Mouse (Mus musculus): ENCODE measurements at regions not wholly inside any gene's neighbourhood (a gene's known extent, or its start where the extent isn't known, plus 50 kb on each side); places are given as distances from the start of the nearest gene placed in this dataset.
A peak's percentile ranks its signal among the peaks of the same experiment; 100 is the strongest.

DNA sequence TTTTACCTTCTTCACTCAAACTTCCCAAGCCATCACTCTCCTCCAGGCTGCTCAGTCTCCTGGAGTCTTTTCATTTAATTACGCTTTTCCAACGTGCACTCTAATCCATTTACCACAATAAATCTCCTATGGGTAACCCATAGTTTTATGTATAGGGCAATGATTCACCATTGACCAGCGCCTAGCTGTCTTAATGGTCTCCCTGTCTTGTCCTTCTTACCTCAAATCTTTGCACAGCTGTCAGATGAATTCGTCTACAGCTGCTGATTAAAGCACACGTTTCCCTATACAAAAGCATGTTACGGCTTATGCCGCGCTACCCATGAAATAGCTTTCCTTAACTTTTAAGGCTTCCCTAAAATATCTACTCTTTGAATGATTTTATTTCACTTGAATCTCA lies 239.5 kb upstream of the Usp25 start:
- no peak overlapping the region for H3K27ac ChIP-seq (ENCODE audit: insufficient read depth, low read length)
- H3K9me3 ChIP-seq (replicated peaks; ENCODE audit: control insufficient read depth, insufficient read depth, low read length, poor library complexity, severe bottlenecking), result no peaks in the 10 kb centered on the region
- no peak for TF ChIP-seq CTCF (IDR thresholded peaks at IDR 0.05; ENCODE audit: low read depth, low read length)
- TF ChIP-seq EP300 (IDR thresholded peaks at IDR 0.05; ENCODE audit: insufficient read depth, low read depth, low read length), result no peak
- no peak for TF ChIP-seq POLR2A (IDR thresholded peaks at IDR 0.05; ENCODE audit: insufficient read depth, low read length)
- H3K4me1 ChIP-seq (ENCODE audit: control insufficient read depth, insufficient read depth, low read length), result no peaks in the 10 kb centered on the region
- no peak overlapping the region for H3K9ac ChIP-seq (ENCODE audit: low read depth, poor library complexity, severe bottlenecking)
- no peaks in the 10 kb centered on the region for H3K27me3 ChIP-seq (ENCODE audit: control insufficient read depth, insufficient read depth, low read length, poor library complexity, severe bottlenecking)
- H3K4me3 ChIP-seq (ENCODE audit: low read depth, low read length), result no peak overlapping the region
- no peaks in the 10 kb centered on the region for H3K36me3 ChIP-seq (ENCODE audit: control insufficient read depth, insufficient read depth, low read length, poor library complexity, severe bottlenecking)

- H3K27me3 ChIP-seq (ENCODE audit: control insufficient read depth, insufficient read depth, low read length, poor library complexity, severe bottlenecking), result no peaks in the 10 kb centered on the region
- no peaks in the 10 kb centered on the region for H3K9me3 ChIP-seq (replicated peaks; ENCODE audit: control insufficient read depth, insufficient read depth, low read length, poor library complexity, severe bottlenecking)
- H3K36me3 ChIP-seq (ENCODE audit: control insufficient read depth, insufficient read depth, low read length, poor library complexity, severe bottlenecking), result no peaks in the 10 kb centered on the region
- no peaks in the 10 kb centered on the region for H3K4me1 ChIP-seq (ENCODE audit: control insufficient read depth, insufficient read depth, low read length)
- no peak overlapping the region for H3K27ac ChIP-seq (ENCODE audit: insufficient read depth, low read length)
- H3K4me3 ChIP-seq (ENCODE audit: low read depth, low read length), result no peak overlapping the region
- TF ChIP-seq CTCF (IDR thresholded peaks at IDR 0.05; ENCODE audit: low read depth, low read length) (no peak), POLR2A (IDR thresholded peaks at IDR 0.05; ENCODE audit: insufficient read depth, low read length) (no peak), EP300 (IDR thresholded peaks at IDR 0.05; ENCODE audit: insufficient read depth, low read depth, low read length) (no peak)
- no peak overlapping the region for H3K9ac ChIP-seq (ENCODE audit: low read depth, poor library complexity, severe bottlenecking)
Measured at GRCm38 (mm10) chr16:76773466-76773865, 240.0 kb upstream of the Usp25 start.

DNA sequence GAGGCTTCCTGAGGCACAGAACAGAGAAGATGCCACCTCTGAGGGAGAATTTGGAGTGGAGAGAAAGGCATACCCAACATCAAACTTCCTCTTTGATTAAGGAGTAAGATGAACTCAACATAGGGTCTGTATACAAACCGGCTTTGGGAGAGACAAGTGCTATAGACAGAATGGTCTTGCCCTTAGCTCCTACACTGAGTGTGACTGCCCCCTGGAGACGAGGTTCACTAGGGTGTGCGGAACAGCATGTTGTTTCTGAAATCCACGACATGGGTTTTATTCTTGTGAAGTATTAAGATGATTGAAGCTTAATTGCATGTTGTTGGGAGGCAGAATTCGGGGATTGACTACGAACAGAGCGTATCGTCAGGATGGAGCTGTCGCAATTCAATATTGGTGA lies 244.9 kb upstream of the Usp25 start:
- H3K36me3 ChIP-seq (ENCODE audit: control insufficient read depth, insufficient read depth, low read length, poor library complexity, severe bottlenecking), result no peaks in the 10 kb centered on the region
- no peaks in the 10 kb centered on the region for H3K4me1 ChIP-seq (ENCODE audit: control insufficient read depth, insufficient read depth, low read length)
- H3K9me3 ChIP-seq (replicated peaks; ENCODE audit: control insufficient read depth, insufficient read depth, low read length, poor library complexity, severe bottlenecking), result no peaks in the 10 kb centered on the region
- no peak overlapping the region for H3K9ac ChIP-seq (ENCODE audit: low read depth, poor library complexity, severe bottlenecking)
- H3K27me3 ChIP-seq (ENCODE audit: control insufficient read depth, insufficient read depth, low read length, poor library complexity, severe bottlenecking), result no peaks in the 10 kb centered on the region
- no peak for TF ChIP-seq POLR2A (IDR thresholded peaks at IDR 0.05; ENCODE audit: insufficient read depth, low read length)
- peak; percentile 49 for TF ChIP-seq CTCF (IDR thresholded peaks at IDR 0.05; ENCODE audit: low read depth, low read length)
- no peak overlapping the region for H3K27ac ChIP-seq (ENCODE audit: insufficient read depth, low read length)
- no peak overlapping the region for H3K4me3 ChIP-seq (ENCODE audit: low read depth, low read length)

DNA sequence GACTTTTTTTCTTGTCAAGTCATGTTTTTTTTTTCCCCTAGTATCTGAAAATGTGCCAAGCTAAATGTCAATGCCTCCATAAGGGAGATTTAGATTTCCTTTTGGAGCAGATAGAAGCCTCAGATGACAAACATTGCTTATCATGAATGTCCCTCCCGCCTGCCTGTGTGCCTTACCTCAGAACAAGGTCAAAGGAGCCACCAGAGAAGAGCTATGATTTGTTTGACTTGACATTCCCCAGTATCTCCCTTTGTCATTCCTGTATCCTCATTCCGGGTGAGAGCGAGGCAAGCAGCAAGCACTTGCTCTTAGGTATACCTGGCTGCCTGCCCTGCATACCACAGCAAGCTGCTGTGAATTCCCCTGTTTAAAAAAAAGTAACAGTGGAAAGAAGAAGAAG lies 246.9 kb upstream of the Usp25 start:
- no peak overlapping the region for H3K27ac ChIP-seq (ENCODE audit: insufficient read depth, low read length)
- no peak overlapping the region for H3K9ac ChIP-seq (ENCODE audit: low read depth, poor library complexity, severe bottlenecking)
- H3K36me3 ChIP-seq (ENCODE audit: control insufficient read depth, insufficient read depth, low read length, poor library complexity, severe bottlenecking), result no peaks in the 10 kb centered on the region
- H3K4me1 ChIP-seq (ENCODE audit: control insufficient read depth, insufficient read depth, low read length), result no peaks in the 10 kb centered on the region
- H3K4me3 ChIP-seq (ENCODE audit: low read depth, low read length), result no peak overlapping the region
- H3K27me3 ChIP-seq (ENCODE audit: control insufficient read depth, insufficient read depth, low read length, poor library complexity, severe bottlenecking), result no peaks in the 10 kb centered on the region
- no peaks in the 10 kb centered on the region for H3K9me3 ChIP-seq (replicated peaks; ENCODE audit: control insufficient read depth, insufficient read depth, low read length, poor library complexity, severe bottlenecking)
- no peak for TF ChIP-seq EP300 (IDR thresholded peaks at IDR 0.05; ENCODE audit: insufficient read depth, low read depth, low read length)
- no peak for TF ChIP-seq CTCF (IDR thresholded peaks at IDR 0.05; ENCODE audit: low read depth, low read length)
- TF ChIP-seq POLR2A (IDR thresholded peaks at IDR 0.05; ENCODE audit: insufficient read depth, low read length), result no peak

- no peaks in the 10 kb centered on the region for H3K27me3 ChIP-seq (ENCODE audit: control insufficient read depth, insufficient read depth, low read length, poor library complexity, severe bottlenecking)
- no peak for TF ChIP-seq EP300 (IDR thresholded peaks at IDR 0.05; ENCODE audit: insufficient read depth, low read depth, low read length)
- TF ChIP-seq POLR2A (IDR thresholded peaks at IDR 0.05; ENCODE audit: insufficient read depth, low read length), result no peak
- no peak for TF ChIP-seq CTCF (IDR thresholded peaks at IDR 0.05; ENCODE audit: low read depth, low read length)
- H3K9ac ChIP-seq (ENCODE audit: low read depth, poor library complexity, severe bottlenecking), result no peak overlapping the region
- no peak overlapping the region for H3K4me3 ChIP-seq (ENCODE audit: low read depth, low read length)
- H3K4me1 ChIP-seq (ENCODE audit: control insufficient read depth, insufficient read depth, low read length), result no peaks in the 10 kb centered on the region
- no peaks in the 10 kb centered on the region for H3K9me3 ChIP-seq (replicated peaks; ENCODE audit: control insufficient read depth, insufficient read depth, low read length, poor library complexity, severe bottlenecking)
- H3K36me3 ChIP-seq (ENCODE audit: control insufficient read depth, insufficient read depth, low read length, poor library complexity, severe bottlenecking), result no peaks in the 10 kb centered on the region
- no peak overlapping the region for H3K27ac ChIP-seq (ENCODE audit: insufficient read depth, low read length)
Measured at GRCm38 (mm10) chr16:76765536-76765935, 248.0 kb upstream of the Usp25 start.

DNA sequence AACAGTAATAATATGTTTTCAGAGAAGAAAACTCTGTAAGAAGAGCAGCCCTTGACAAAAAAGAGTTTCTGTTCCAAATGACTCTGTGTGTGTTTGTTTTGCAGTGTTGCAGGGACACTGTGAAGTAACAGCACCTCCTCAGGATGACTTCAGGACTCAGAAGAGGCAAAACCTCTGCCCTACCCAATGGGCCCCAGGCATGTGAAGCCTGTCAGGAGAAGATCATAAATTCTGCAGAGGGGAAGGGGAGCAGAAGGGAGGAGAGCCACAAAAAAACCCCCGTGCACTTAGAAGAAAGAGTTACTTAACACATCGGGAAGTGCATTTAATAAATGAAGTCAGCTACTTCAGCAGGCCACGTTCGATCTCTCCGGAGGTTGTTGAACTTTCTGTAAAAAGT lies 248.5 kb upstream of the Usp25 start:
- Histone ChIP-seq H3K9ac (ENCODE audit: low read depth, poor library complexity, severe bottlenecking) (no peak overlapping the region), H3K27me3 (ENCODE audit: control insufficient read depth, insufficient read depth, low read length, poor library complexity, severe bottlenecking) (no peaks in the 10 kb centered on the region), H3K4me3 (ENCODE audit: low read depth, low read length) (no peak overlapping the region), H3K36me3 (ENCODE audit: control insufficient read depth, insufficient read depth, low read length, poor library complexity, severe bottlenecking) (no peaks in the 10 kb centered on the region), H3K4me1 (ENCODE audit: control insufficient read depth, insufficient read depth, low read length) (no peaks in the 10 kb centered on the region), H3K9me3 (replicated peaks; ENCODE audit: control insufficient read depth, insufficient read depth, low read length, poor library complexity, severe bottlenecking) (no peaks in the 10 kb centered on the region), H3K27ac (ENCODE audit: insufficient read depth, low read length) (no peak overlapping the region)
- TF ChIP-seq POLR2A (IDR thresholded peaks at IDR 0.05; ENCODE audit: insufficient read depth, low read length) (no peak), EP300 (IDR thresholded peaks at IDR 0.05; ENCODE audit: insufficient read depth, low read depth, low read length) (no peak), CTCF (IDR thresholded peaks at IDR 0.05; ENCODE audit: low read depth, low read length) (no peak)
